Mouse (Mus musculus) frontal cortex, postnatal 10 days (tissue): ENCODE measurements around the gene Ccdc184.

ENCODE experiments used
- DNase-seq, 2 experiments: peaks; one replicate each; pipeline ENCODE4 v3.0.0; 2022; ENCODE audit warnings: low spot score in 2 of 2, mixed read lengths in 1 of 2

The Ccdc184 gene

DNA sequence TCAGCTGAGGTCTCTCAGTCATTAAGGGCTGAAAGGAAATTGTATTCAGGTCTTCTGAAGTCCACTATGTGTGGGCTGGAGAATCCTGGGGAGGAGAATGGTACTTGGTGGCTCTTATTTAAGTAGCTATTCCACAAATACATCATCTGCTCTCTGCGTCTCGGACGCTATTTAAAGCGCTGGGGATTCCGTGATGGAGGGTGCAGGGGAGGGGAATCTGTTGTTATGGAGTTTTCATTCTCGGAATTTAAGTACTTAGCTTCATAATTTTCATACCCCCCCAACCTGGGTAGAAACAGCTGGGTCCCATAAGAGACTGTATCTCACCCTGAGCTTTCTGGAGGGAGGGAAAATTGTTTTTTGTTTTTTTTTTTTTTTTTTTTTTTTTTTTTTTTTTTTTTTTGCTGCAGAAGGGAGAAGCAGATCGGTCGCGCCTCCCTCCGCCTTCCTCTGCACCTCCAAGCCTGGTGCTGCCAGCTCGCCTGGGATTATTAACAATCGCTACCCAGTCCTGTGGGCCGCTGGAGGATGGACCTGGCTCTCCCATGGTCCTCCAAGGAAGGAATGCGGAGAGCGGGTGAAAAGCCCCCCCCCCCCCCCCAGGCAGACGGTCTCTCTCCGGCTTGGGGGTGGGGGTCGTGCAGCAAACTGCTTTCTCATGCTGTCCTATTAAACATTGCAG, at the start of gene Ccdc184:
TSS of gene Ccdc184 (plus strand) at position 196 of the 682 bp plus-strand sequence.
- DNase-seq, result no peak

DNA sequence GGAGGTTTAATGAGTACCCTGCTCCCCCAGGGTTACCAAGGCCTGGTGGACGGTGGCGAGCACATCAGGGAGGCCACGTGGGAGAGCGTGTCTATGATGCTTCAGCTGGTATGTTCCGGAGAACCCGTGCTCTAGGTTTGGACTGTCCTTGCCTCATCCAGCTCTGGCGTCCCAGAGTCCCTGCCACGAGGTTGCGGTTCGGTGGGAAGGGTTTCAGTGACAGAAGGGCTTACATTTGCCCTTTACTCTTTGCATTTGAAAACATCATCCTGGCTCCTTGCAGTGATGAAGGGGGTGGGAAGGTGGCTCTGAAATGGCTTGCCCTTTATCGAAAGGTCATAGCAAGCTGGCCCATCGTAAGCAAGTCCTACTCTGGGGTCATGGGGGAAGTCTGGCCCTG, 47.6 kb upstream of the Ccdc184 start:
- no peak for DNase-seq

DNA sequence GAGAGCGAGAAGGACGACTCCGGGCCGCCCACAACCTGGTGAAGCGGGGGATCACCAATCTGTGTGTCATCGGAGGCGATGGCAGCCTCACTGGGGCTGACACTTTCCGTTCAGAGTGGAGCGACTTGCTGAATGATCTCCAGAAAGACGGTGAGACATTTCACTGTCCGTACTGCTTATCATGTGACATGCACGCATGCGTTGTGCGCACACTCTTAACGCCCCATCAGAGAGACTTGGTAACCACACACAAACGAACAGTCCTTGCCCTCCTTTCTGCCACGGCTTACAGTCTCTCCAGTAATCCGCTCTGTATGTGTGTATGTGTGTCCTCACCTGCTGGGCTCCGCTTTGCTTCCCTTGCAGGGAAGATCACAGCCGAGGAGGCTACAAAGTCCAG, 46.1 kb upstream of the Ccdc184 start:
- no peak for DNase-seq

DNA sequence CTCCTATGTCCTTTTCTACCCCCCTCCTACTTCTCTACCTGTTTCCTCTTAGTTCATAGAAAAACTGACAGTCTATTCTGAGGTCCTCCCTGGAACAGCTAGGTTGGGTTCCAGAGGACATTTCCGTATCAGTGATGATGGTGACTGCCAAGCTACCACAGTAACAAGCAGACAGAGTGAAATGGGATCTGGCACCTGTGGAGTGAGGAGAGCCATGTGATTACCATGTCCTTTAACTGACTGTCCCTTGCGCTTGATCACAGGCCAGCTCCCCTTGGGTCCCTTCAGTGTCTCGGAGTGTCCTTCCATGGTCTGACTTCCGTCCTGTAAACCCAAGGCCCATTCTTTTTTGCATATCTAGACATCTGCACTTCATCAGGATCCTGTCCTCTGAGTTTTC, 36.0 kb upstream of the Ccdc184 start:
- no peak for DNase-seq

DNA sequence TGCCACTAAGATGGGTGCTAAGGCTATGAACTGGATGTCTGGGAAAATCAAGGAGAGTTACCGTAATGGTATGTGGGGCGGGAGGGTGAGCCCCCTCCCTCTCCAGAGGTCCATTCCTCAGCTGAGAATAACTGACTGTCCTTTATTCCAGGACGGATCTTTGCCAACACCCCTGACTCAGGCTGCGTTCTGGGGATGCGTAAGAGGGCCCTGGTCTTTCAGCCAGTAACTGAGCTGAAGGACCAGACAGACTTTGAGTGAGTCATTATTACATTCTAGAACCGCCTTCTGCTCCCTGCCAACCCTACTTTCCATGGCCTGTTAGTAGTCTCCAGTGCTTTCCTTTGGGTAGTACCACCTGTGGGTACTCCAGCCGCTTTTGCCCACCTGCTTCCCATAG, 35.5 kb upstream of the Ccdc184 start:
- no peak for DNase-seq

DNA sequence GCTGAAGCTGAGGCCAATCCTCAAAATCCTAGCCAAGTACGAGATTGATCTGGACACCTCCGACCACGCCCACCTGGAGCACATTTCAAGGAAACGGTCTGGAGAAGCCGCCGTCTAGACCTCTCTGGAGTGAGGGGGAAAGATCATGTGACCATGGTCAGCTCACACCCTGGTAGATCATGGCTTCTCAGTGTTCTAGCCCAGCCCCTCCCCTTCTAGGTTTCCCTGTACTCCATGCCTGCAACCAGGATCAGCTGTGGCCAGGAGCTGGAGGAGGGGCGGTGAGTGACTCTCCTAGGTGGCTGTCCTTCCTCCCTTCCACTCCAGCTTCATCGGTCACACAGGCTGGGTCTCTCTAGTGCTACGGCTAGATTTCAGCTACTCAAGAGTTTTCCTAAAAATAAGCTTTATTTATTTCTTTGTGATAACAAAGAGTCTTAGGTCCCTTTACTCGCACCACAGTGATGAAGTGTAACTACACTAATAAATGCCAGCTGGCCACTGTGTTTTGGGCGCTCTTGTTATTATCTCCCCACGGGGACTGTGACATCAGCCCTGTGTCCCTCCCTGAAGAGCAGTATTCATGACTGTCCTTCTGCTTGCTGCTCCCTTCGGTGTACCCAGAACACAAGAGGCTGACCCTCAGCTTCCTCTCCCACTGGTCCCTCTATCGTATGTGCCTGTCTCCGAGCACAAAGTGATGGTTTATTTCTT, 34.9 kb upstream of the Ccdc184 start:
- DNase-seq, result no peak

DNA sequence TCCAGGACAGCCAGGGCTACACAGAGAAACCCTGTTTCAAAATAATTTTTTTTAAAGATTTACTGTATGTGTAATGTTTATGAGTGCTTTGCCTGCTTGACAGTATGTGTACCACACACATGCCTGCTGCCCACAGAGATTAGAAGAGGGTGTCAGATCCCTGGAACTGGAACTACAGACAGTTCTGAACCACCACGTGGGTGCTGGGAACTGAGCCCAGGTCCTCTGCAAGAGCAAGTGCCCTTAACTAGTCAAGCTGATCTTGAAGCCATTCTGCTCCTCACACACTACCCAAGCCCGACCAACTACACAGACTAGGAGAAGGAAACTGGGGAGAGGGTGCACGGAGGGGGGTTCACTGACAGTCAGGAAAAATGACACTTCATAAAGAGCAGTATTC, 33.5 kb upstream of the Ccdc184 start:
- no peak for DNase-seq

DNA sequence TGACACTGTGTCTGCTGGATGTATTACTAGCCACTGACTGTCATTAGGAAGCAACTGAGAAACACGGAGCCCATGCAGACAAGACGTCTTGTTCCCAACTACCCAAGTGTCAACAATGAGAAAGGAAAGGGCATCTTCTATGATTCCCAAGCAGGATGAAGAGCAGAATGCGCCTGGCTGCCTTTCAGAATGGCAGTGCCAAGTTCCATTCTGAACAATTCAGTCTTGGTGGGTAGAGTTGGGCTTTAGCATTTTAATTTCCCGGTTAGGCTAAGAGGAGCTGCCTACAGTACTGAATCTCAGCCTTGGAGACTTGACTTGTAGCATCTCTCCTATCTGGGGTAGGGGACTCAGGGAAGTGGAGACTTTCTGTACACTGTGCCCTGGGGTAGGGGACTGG, 32.9 kb upstream of the Ccdc184 start:
- no peak for DNase-seq

DNA sequence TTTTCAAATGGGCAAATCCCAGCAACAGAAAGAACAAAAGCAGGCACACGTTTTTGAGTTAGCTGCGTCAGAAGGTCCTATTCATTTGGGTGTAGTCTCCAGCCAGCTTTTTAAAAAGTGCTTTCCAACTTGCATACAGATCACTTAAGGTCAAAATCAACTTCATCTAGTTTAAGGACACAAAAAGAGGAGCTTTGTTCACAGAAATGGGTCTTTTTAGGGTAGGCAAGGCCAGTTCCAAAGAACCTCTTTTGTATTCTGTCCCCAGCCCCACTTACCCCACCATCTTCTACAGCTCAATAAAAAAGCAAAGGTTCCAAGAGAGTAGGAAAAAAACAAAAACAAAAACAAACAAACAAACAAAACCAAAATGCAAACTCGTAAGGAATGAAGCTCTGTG, 32.3 kb upstream of the Ccdc184 start:
- no peak for DNase-seq

DNA sequence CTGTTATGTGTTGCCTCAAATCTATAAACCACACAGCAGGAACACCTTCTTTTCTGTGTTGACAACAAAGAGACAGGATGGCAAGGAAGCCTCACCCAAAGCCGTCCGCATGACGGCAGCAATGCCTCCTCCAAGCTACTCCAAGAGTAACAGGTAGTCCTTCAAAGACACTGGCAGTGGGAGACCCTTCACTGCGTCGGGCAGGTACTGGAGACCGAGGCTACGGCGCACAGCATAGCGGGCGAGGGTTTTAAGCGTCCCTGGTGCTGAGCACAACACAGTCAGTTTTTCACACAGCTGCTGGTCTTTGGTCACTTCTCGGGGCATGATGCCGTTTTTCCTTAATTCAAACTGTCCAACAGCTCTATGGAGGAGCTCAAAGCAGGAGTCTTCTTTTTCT, 31.3 kb upstream of the Ccdc184 start:
- no peak for DNase-seq

DNA sequence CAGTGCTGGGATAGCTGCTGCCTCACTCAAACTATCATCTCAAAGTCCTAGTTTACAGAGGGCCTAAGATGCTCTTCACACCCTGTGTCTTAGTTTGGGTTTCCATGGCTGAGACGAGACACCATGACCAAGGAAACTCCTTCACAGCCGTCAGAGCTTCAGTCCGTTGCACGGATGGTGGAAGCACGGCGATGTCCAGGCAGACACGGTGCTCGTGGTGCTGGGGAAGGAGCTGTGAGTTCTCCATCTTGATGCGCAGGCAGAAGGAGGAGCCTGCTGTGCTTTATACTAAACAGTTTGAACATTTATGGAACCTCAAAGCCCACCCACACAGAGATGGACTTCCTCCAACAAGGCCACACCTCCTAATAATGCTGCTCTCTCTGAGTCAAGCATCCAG, 30.1 kb upstream of the Ccdc184 start:
- no peak for DNase-seq

DNA sequence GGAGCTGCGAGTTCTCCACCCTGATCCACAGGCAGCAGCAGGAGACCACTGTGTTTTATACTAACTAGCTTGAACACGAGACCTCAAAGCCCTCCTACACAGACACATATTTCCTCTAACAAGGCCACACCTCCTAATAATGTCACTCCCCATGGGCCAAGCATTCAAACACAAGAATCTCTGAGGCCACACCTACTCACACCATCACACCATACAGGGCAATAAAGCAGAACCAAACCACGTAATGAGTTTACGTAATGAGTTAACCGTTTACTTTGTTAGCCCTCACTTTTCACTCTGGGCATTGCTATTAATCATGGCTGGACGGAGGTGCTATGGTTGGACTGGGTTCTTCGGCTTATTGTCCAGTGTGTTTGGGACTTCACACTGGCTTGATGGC, 27.2 kb upstream of the Ccdc184 start:
- DNase-seq, result no peak

DNA sequence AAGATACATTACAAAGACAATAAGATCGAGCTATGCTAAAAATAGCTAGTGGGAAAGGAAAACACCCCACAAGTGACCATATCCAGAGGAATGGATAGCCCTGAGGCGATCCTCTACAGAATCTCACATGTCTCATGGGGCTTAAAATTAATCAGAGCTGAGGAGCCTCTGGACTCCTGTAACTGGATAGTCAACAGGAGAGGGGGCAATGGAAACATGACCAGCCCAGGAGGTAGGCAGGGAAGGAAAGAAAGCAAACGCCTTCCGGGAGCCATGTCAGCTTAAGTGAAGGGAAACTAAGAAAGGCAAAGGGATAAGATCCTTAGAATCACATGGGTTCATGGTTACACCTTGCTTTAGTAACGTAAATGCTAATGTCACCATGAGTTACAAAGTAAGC, 26.1 kb upstream of the Ccdc184 start:
- DNase-seq, result no peak

DNA sequence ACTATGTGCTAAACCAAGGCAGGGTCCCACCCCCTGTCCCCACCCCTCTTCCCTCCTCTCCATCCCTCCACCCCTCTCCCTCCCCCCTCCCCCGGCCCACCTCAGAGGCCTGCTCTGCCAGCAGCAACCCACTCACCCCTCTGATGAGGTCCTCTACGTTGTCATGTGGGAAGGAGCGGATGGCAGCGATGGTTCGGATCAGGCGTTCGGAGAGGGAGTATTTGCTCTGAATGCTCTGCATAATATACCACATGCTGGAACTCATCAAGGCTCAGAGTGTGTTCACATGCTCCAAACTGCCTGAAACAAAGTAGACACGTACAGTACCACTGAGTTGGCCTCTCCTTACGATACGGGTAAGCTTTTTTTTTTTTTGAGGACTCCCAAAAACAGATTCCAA, 24.4 kb upstream of the Ccdc184 start:
- DNase-seq, result no peak

DNA sequence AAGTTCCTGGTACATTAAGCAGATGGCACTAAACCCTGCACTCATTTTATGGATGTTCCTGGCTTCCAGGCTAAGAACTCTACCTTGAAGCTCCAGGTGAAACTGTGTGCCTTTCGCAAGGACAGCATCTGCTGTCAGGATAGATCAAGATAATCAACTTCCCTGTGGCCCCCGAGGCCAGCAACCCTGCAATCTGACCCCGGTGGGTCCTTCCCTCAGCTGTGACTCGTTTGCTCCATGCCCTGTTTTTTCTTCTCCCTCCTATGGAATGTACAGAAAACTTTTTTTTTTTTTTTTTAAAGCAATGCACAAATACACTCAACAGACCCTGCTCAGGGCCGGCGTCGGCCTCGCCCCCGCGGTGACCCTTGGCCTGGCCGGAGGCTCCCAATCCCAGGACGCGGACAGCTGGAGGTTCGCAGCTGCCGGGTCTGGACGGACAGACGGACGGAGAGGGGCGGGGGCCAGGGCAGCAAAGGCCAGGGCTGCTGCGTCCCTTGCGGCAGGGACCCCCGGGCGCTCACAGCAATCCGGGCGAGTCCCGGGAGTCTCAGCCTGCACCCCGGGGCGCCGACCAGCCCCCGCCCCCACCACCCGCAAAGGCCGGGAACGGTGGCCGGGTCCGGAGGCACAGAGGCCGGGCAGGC, 22.0 kb upstream of the Ccdc184 start:
- peak in 1 of 2 experiments; percentile 27 for DNase-seq

DNA sequence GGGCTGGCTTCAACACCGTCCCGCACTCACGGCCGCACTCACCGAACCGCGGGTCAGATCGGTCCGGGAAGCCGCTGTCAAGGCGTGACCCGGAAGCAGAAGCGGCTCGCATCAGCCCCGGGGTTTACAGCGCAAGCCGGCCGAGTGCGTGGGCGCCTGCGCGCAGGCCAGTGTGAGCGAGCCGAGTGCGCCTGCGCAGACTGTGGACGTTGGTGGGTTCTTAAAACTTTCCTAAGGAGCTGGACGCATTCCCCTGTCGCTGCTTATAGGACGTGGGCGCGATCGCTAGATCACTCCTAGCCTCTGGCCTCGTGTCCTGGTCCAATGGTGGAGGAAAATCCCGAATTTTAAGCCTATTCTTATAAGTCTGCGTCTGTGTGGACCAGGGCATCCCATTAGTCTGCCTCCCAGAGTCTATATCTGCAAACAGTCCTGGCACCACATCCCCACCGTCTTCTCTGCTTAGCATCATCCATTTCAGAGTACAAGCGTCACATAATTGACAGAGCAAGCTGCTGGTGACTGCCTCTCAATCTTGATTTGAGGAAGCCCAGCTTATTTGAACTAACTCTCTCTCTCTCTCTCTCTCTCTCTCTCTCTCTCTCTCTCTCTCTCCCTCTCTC, 21.3 kb upstream of the Ccdc184 start:
- peak; percentile 90 to 93 for DNase-seq

DNA sequence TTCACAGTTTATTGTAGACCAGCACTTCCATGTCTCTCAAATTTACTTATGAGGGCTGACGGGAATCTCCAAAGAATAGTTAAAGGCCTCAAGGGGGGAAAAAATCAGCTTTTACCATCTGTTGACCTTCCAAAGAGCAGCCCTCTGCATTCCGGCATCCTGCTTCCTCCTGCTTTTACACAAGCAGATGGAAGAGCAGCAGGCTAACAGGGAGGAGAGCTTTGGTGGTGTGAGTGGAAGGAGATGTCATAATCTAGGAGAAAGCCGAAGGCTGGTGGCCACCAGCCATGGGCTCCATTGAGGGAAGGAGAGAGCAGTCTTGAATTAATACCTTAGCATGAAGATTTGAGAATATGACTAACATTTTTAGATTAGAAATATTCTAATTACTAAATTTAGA, 18.6 kb upstream of the Ccdc184 start:
- no peak for DNase-seq

DNA sequence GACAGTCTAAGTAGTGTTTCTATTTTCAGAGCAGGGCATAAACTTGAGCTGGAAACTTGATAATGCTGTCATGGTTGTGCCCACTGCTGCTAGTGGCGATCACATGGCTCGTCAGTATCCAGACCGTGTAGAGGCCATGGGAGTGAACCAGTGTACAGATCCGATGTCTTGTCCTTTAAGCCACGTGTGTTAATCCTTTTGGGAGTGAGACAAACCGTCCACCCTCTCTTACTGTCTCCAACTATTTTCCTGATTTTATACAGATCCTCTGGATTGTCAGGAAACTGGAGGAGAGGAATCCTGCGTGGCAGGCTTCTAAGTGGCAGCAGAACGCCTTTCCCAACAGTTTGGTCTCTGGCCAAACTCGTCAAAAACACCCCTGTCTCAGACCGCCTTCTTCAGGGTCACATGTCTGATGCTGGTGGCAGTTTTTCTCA, 17.8 kb upstream of the Ccdc184 start:
- no peak for DNase-seq

DNA sequence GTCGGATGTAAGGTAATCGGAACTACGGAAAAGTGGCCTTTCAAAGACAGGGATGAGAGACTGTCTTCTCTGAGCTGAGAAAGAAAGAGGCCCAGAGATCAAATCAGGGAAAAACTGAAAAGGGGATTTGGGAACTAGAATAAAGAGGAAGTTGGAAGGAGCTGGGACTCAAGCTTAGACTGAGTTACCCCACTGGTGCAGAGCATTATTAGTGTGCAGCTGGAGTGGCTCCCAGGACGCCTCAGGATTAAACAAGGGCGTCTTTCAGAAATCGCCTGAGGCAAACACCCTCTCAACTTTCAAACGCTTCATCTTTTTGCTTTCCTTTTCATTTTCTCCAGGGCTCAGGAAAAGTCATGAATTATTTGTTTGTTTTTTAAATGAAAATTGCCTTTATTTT, 14.0 kb upstream of the Ccdc184 start:
- DNase-seq, result no peak

DNA sequence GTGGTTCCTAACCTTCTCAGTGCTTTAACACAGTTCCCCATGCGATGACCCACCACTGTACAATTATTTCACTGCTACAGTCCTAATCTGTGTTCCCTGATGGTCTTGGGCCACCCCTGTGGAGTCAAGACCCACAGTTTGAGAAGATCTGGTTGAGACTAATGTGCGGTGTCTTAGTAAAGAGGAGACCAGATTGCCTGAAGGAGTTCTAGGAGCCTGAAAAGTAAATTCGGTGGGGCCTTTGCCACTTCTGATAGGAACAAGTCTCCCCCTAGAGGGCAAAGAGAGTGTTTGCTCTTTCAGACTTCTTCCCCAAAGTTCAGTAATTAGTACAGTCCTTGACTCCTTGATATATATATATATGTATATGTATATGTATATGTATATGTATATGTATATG, 13.3 kb upstream of the Ccdc184 start:
- DNase-seq, result no peak

DNA sequence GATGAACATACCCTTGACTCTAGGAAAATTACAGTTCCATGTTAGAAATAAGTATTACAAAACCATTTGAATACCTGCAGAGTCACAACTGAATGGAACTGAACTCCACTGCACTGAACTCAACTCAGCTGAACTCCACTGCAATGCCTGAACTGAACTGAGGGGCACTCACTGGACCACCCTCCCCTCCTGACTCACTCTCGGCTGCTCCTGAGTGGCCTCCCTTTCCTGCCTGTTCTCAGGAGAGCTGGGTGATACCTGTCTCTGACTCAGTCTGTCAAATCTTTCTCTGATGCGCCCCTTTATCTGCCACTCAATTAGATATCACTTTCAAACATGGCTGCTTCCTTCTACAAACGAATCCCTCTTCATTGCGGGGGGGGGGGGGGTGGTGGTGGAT, 12.8 kb upstream of the Ccdc184 start:
- DNase-seq, result no peak

DNA sequence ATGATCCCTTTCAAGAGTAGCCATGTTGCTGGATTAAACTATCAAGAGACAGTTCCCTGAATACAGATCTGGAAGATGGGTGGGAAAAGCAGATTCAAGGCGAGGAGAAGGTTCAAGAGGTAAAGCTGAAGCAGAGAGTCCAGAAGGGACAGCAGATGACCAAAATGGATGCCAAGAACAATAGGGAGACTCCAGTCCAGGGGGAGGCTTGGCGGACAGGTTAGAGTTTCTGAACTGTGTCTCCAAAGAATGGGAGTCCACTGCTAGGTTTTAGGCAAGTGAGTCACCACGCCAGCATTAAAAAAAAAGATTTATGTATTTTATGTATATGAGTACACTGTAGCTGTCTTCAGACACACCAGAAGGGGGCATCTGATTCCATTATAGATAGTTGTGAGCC, 12.3 kb upstream of the Ccdc184 start:
- no peak for DNase-seq

DNA sequence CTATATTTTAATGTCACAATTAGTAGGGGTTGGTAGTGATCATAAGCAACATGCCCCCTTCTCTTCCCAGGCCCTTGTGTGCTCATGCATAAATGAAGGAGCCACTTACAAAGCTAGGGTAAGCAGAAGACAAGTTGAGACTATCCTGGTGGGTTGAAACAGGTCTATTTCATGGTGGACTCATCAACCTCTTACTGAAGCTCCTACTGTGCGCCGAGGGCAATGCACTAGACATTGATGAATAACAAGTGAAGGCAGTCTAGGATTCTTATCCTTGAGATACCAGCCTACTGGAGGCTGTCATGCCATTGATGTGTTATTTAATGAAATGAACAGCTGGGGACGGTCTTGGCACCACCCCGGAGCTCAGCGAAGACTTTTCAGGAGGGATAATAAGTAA, 11.7 kb upstream of the Ccdc184 start:
- no peak for DNase-seq
